Comparison of ENCODE assay signal across 12 mouse cellular contexts in genomic region chr8:123097786-123098584, GRCm38 (mm10). TPM values are rescaled to one million over a fixed set of nuclear protein-coding genes. Genes with fewer than 3 reads are reported as not detected.
DNase-seq lines count a peak whose midpoint lies in the region; ATAC-seq and TF ChIP-seq lines count a peak whose summit lies in the region.
"Had no signal": no experiment of that assay in that cellular context is flagged by ENCODE, and none has a peak within 500 bp of the region (broad histone marks: within the 10 kb centered on the region; RNA-seq: fewer than 3 reads in every experiment).

No protein-coding gene starts in this region.

- WGBS in forebrain, postnatal 0 days, result 72% methylated on average over 12 of the region's 12 CpGs
- 73% methylated on average over 12 of the region's 12 CpGs for WGBS in forebrain, embryonic 16.5 days
- 82% methylated on average over 12 of the region's 12 CpGs for WGBS in lung, postnatal 0 days
- 59% methylated on average over 12 of the region's 12 CpGs for WGBS in kidney, embryonic 15.5 days

- no peaks in the 10 kb centered on the region for H3K4me1 ChIP-seq in forebrain, postnatal 0 days (ENCODE audit: insufficient read depth)
- H3K4me1 ChIP-seq in forebrain, embryonic 16.5 days (replicated peaks; ENCODE audit: control insufficient read depth, insufficient read depth, low read length), result peaks cover 3% of the 10 kb centered on the region
- H3K4me1 ChIP-seq in lung, postnatal 0 days (ENCODE audit: insufficient read depth, low read depth, low read length), result no peaks in the 10 kb centered on the region
- H3K4me1 ChIP-seq in kidney, embryonic 15.5 days, result peaks cover 13% of the 10 kb centered on the region

- no peaks in the 10 kb centered on the region for H3K9me3 ChIP-seq in forebrain, postnatal 0 days (ENCODE audit: low read length)
- no peaks in the 10 kb centered on the region for H3K9me3 ChIP-seq in forebrain, embryonic 16.5 days (ENCODE audit: control insufficient read depth, low read length)
- no peaks in the 10 kb centered on the region for H3K9me3 ChIP-seq in lung, postnatal 0 days (ENCODE audit: low read length)
- H3K9me3 ChIP-seq in kidney, embryonic 15.5 days (replicated peaks), result no peaks in the 10 kb centered on the region
- H3K9me3 ChIP-seq: heart, embryonic 13.5 days had no signal

- no peak overlapping the region for H3K9ac ChIP-seq in forebrain, postnatal 0 days
- H3K9ac ChIP-seq in forebrain, embryonic 16.5 days (replicated peaks; ENCODE audit: low read depth, low read length), result no peak overlapping the region
- H3K9ac ChIP-seq in lung, postnatal 0 days (replicated peaks; ENCODE audit: low read depth), result no peak overlapping the region
- no peak overlapping the region for H3K9ac ChIP-seq in kidney, embryonic 15.5 days
- H3K9ac ChIP-seq: heart, embryonic 13.5 days; lung, embryonic 14.5 days had no signal

- TF ChIP-seq EP300 in lung, postnatal 0 days (IDR thresholded peaks at IDR 0.05), result no peak

- TF ChIP-seq CTCF in forebrain, postnatal 0 days (IDR thresholded peaks at IDR 0.05; ENCODE audit: low read depth), result peak; percentile 32; the same call in 1 of the 2 replicates
- peak; percentile 12; the same call in 1 of the 2 replicates for TF ChIP-seq CTCF in lung, postnatal 0 days (IDR thresholded peaks at IDR 0.05)

- H3K36me3 ChIP-seq in forebrain, postnatal 0 days (ENCODE audit: insufficient read depth), result peaks cover 36% of the 10 kb centered on the region
- peaks cover 16% of the 10 kb centered on the region; the same call in 1 of the 2 replicates for H3K36me3 ChIP-seq in forebrain, embryonic 16.5 days (ENCODE audit: control insufficient read depth, insufficient read depth)
- H3K36me3 ChIP-seq in lung, postnatal 0 days (ENCODE audit: insufficient read depth, low read length), result peaks cover 8% of the 10 kb centered on the region; the same call in 1 of the 2 replicates
- peaks cover 44% of the 10 kb centered on the region for H3K36me3 ChIP-seq in kidney, embryonic 15.5 days

- H3K4me3 ChIP-seq in forebrain, postnatal 0 days (ENCODE audit: low read depth, low read length), result no peak overlapping the region
- H3K4me3 ChIP-seq in forebrain, embryonic 16.5 days (replicated peaks; ENCODE audit: low read length), result no peak overlapping the region
- no peak overlapping the region for H3K4me3 ChIP-seq in lung, postnatal 0 days (ENCODE audit: low read depth, low read length)
- no peak overlapping the region for H3K4me3 ChIP-seq in kidney, embryonic 15.5 days (replicated peaks)
- H3K4me3 ChIP-seq: erythroblast, embryonic 14.5 days; heart, embryonic 13.5 days had no signal

- no peak for DNase-seq in forebrain, postnatal 0 days
- no peak for DNase-seq in lung, postnatal 0 days (ENCODE audit: low spot score)
- DNase-seq in lung, postnatal 10 days, result no peak
- DNase-seq in right cerebral cortex, postnatal 4 days, result peak; percentile 40
- no peak for DNase-seq in gastrocnemius, adult 8-10 months (ENCODE audit: low spot score in 2 of 2)
- DNase-seq in natural killer cell, adult 2 months (ENCODE audit: low spot score in 2 of 2), result no peak
- DNase-seq: B cell, adult 2 months; lung, embryonic 14.5 days had no signal

- H3K27me3 ChIP-seq in forebrain, postnatal 0 days (ENCODE audit: insufficient read depth, low read length), result no peaks in the 10 kb centered on the region
- H3K27me3 ChIP-seq in forebrain, embryonic 16.5 days (replicated peaks; ENCODE audit: control insufficient read depth, insufficient read depth, low read length), result no peaks in the 10 kb centered on the region
- H3K27me3 ChIP-seq in lung, postnatal 0 days (replicated peaks; ENCODE audit: insufficient read depth, low read length), result no peaks in the 10 kb centered on the region
- no peaks in the 10 kb centered on the region for H3K27me3 ChIP-seq in kidney, embryonic 15.5 days
- H3K27me3 ChIP-seq: heart, embryonic 13.5 days had no signal

- ATAC-seq in forebrain, postnatal 0 days, result peak; percentile 25
- no peak for ATAC-seq in forebrain, embryonic 16.5 days
- no peak for ATAC-seq in lung, postnatal 0 days
- peak; percentile 64 for ATAC-seq in kidney, embryonic 15.5 days (replicated peaks; ENCODE audit: low FRiP score)

- no peak overlapping the region for H3K27ac ChIP-seq in forebrain, postnatal 0 days (ENCODE audit: low read depth, low read length)
- H3K27ac ChIP-seq in forebrain, embryonic 16.5 days (ENCODE audit: low read length), result no peak overlapping the region
- H3K27ac ChIP-seq in lung, postnatal 0 days (ENCODE audit: low read length), result no peak overlapping the region
- peak overlapping the region; percentile 86 for H3K27ac ChIP-seq in kidney, embryonic 15.5 days
- H3K27ac ChIP-seq: heart, embryonic 13.5 days had no signal

- no peak overlapping the region for H3K4me2 ChIP-seq in forebrain, postnatal 0 days (ENCODE audit: low read depth)
- H3K4me2 ChIP-seq in forebrain, embryonic 16.5 days (ENCODE audit: low read length), result no peak overlapping the region
- H3K4me2 ChIP-seq in lung, postnatal 0 days (replicated peaks; ENCODE audit: low read depth, low read length), result no peak overlapping the region
- no peak overlapping the region for H3K4me2 ChIP-seq in kidney, embryonic 15.5 days
- H3K4me2 ChIP-seq: heart, embryonic 13.5 days; lung, embryonic 14.5 days had no signal

RNA-seq across cellular contexts. Expression of gene Rpl13, which starts 4.2 kb away (rescaled TPM):
- total RNA-seq in forebrain, postnatal 0 days (2014; rRNA removed), result 2,315 and 2,714 TPM in 2 replicates
- 944 and 1,242 TPM in 2 replicates for polyA plus RNA-seq in forebrain, postnatal 0 days (2015; fragmentation: Nextera tagmentation; extraction: Ambion mirVana)
- polyA plus RNA-seq in forebrain, embryonic 16.5 days (2015; fragmentation: Nextera tagmentation; extraction: Ambion mirVana), result 777 and 810 TPM in 2 replicates
- polyA plus RNA-seq in lung, postnatal 0 days (2015; fragmentation: Nextera tagmentation; extraction: Ambion mirVana), result 1,019 and 1,086 TPM in 2 replicates
- 1,386 and 1,404 TPM in 2 replicates for polyA plus RNA-seq in kidney, embryonic 15.5 days (2015; fragmentation: Nextera tagmentation; extraction: Ambion mirVana)
- 100 to 1,000 TPM; 382 to 564 (median 462) TPM for total RNA-seq in gastrocnemius, adult 8-10 months (2022)

RNA-seq across cellular contexts. Expression of gene Cpne7, which starts 19.2 kb away (rescaled TPM):
- 30.2 and 32.6 TPM in 2 replicates for total RNA-seq in forebrain, postnatal 0 days (2014; rRNA removed)
- 13.5 and 25.0 TPM in 2 replicates for polyA plus RNA-seq in forebrain, postnatal 0 days (2015; fragmentation: Nextera tagmentation; extraction: Ambion mirVana)
- polyA plus RNA-seq in forebrain, embryonic 16.5 days (2015; fragmentation: Nextera tagmentation; extraction: Ambion mirVana), result 2.8 and 7.3 TPM in 2 replicates
- 0.94 and 1.3 TPM in 2 replicates for polyA plus RNA-seq in lung, postnatal 0 days (2015; fragmentation: Nextera tagmentation; extraction: Ambion mirVana)
- 0.63 and 1.0 TPM in 2 replicates for polyA plus RNA-seq in kidney, embryonic 15.5 days (2015; fragmentation: Nextera tagmentation; extraction: Ambion mirVana)
- total RNA-seq in gastrocnemius, adult 8-10 months (2022), result under 1 TPM in 1 of 4 experiments, not detected in 3; 0.24 TPM

RNA-seq across cellular contexts. Expression of gene Spg7, which starts 35.2 kb away (rescaled TPM):
- total RNA-seq in forebrain, postnatal 0 days (2014; rRNA removed), result 56.2 and 62.8 TPM in 2 replicates
- polyA plus RNA-seq in forebrain, postnatal 0 days (2015; fragmentation: Nextera tagmentation; extraction: Ambion mirVana), result 39.8 and 52.9 TPM in 2 replicates
- 45.3 and 51.8 TPM in 2 replicates for polyA plus RNA-seq in forebrain, embryonic 16.5 days (2015; fragmentation: Nextera tagmentation; extraction: Ambion mirVana)
- 22.7 and 27.3 TPM in 2 replicates for polyA plus RNA-seq in lung, postnatal 0 days (2015; fragmentation: Nextera tagmentation; extraction: Ambion mirVana)
- polyA plus RNA-seq in kidney, embryonic 15.5 days (2015; fragmentation: Nextera tagmentation; extraction: Ambion mirVana), result 48.9 and 52.5 TPM in 2 replicates
- 10 to 100 TPM; 74.1 to 81.0 (median 77.4) TPM for total RNA-seq in gastrocnemius, adult 8-10 months (2022)

RNA-seq across cellular contexts. Expression of gene Ankrd11, which starts 55.9 kb away (rescaled TPM):
- 88.7 and 103 TPM in 2 replicates for total RNA-seq in forebrain, postnatal 0 days (2014; rRNA removed)
- polyA plus RNA-seq in forebrain, postnatal 0 days (2015; fragmentation: Nextera tagmentation; extraction: Ambion mirVana), result 69.4 and 73.5 TPM in 2 replicates
- polyA plus RNA-seq in forebrain, embryonic 16.5 days (2015; fragmentation: Nextera tagmentation; extraction: Ambion mirVana), result 30.3 and 33.6 TPM in 2 replicates
- 46.5 and 60.1 TPM in 2 replicates for polyA plus RNA-seq in lung, postnatal 0 days (2015; fragmentation: Nextera tagmentation; extraction: Ambion mirVana)
- polyA plus RNA-seq in kidney, embryonic 15.5 days (2015; fragmentation: Nextera tagmentation; extraction: Ambion mirVana), result 33.5 and 38.0 TPM in 2 replicates
- 10 to 100 TPM; 55.0 to 63.5 (median 62.4) TPM for total RNA-seq in gastrocnemius, adult 8-10 months (2022)

Comparison
In these comparisons a context has a peak if more than half of its experiments do, and no peak if none do; other contexts are left out.
1. ATAC-seq: peak in forebrain, postnatal 0 days (single experiment) and kidney, embryonic 15.5 days (single experiment); none in forebrain, embryonic 16.5 days (single experiment) and lung, postnatal 0 days (single experiment).